In the genomic region with DNA sequence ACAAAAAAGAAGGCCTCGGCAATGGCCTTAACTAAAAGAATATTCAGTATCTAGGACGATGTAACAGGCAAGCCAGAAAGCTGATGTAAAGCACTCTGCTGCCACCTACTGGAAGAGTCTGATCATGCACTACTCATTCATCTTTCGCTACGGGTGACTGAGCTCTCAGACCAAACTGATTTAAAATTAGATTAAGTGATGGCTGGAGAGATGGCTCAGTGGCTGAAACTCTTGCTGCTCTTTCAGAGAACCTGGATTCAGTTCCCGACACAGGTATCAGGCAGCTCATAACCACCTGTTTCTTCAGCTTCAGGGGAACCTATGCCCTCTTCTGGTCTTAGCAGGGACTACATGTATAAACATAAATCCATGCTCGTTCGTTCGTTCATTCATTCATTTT, we compare ENCODE assay signal across 8 mouse cellular contexts. TPM values are rescaled to one million over a fixed set of nuclear protein-coding genes. Genes with fewer than 3 reads are reported as not detected.
A peak's percentile ranks its signal among the peaks of the same experiment; 100 is the strongest.
DNase-seq lines count a peak whose midpoint lies in the region; ATAC-seq and TF ChIP-seq lines count a peak whose summit lies in the region.

No protein-coding gene starts in this region.

- H3K9ac ChIP-seq in MEL (ENCODE audit: control insufficient read depth, low read depth, low read length, poor library complexity, severe bottlenecking) = peak overlapping the region; percentile 34; the same call in 1 of the 2 replicates
- H3K9ac ChIP-seq in forebrain, embryonic 15.5 days (replicated peaks) = no peak overlapping the region

- no peak overlapping the region for H3K27ac ChIP-seq in MEL (ENCODE audit: control insufficient read depth, low read depth, low read length)
- H3K27ac ChIP-seq in forebrain, embryonic 15.5 days (replicated peaks) = no peak overlapping the region
- no peak overlapping the region for H3K27ac ChIP-seq in olfactory bulb, adult 2 months (ENCODE audit: insufficient read depth, low read depth, low read length)

- H3K79me2 ChIP-seq in MEL (ENCODE audit: control insufficient read depth, insufficient read depth, low read length, poor library complexity) = no peaks in the 10 kb centered on the region

- peak overlapping the region; percentile 44 to 70; a peak in 3 of 4 replicates for H3K4me3 ChIP-seq in MEL (ENCODE audit: control insufficient read depth in 1 of 2, insufficient read depth in 1 of 2, low read depth in 2 of 2, low read length in 2 of 2)
- H3K4me3 ChIP-seq in forebrain, embryonic 15.5 days = 0 out of 2 replicates have a peak overlapping the region, but pooled peaks have one; percentile 15
- peak overlapping the region; percentile 18 for H3K4me3 ChIP-seq in lung, adult 2 months (replicated peaks; ENCODE audit: extremely low read depth, low read depth, low read length)
- no peak overlapping the region for H3K4me3 ChIP-seq in olfactory bulb, adult 2 months (ENCODE audit: insufficient read depth, low read depth, low read length)

- TF ChIP-seq RAD21 in MEL (IDR thresholded peaks at IDR 0.05; ENCODE audit: low read depth, low read length) = peak; percentile 84

- intact Hi-C loops in heart, postnatal 14 days (cut with DNase I) = loop anchor here (1.0 to 5.0 kb wide), 4 partner anchors 227 to 559 kb away; no protein-coding TSS in a partner anchor

- TF ChIP-seq CTCF in MEL (IDR thresholded peaks at IDR 0.05 in 2 of 3, conservative IDR thresholded peaks at IDR 0.05 in 1 of 3; ENCODE audit: control insufficient read depth in 1 of 3, insufficient read depth in 1 of 3, low read depth in 2 of 3, low read length in 3 of 3, poor library complexity in 1 of 3, severe bottlenecking in 1 of 3) = peak; percentile 62 to 81 (median 79)
- peak; percentile 42 for TF ChIP-seq CTCF in lung, adult 2 months (IDR thresholded peaks at IDR 0.05; ENCODE audit: insufficient read depth, low read length)
- peak; percentile 73; the same call in 1 of the 2 replicates for TF ChIP-seq CTCF in olfactory bulb, adult 2 months (IDR thresholded peaks at IDR 0.05; ENCODE audit: insufficient read depth, low read depth, low read length)

- ATAC-seq in forebrain, embryonic 15.5 days (replicated peaks) = peak; percentile 63

- H3K36me3 ChIP-seq in MEL (ENCODE audit: control insufficient read depth in 1 of 2, insufficient read depth in 2 of 2, low read length in 2 of 2) = peaks cover 2 to 6% of the 10 kb centered on the region in 2 experiments; a peak in 3 of 4 replicates
- peaks cover 13% of the 10 kb centered on the region for H3K36me3 ChIP-seq in forebrain, embryonic 15.5 days

- no peak for TF ChIP-seq POLR2A in MEL (IDR thresholded peaks at IDR 0.05; ENCODE audit: control insufficient read depth in 1 of 2, insufficient read depth in 1 of 2, low read depth in 1 of 2, low read length in 2 of 2, poor library complexity in 1 of 2)
- no peak for TF ChIP-seq POLR2A in lung, adult 2 months (IDR thresholded peaks at IDR 0.05; ENCODE audit: borderline replicate concordance, extremely low read depth, low read depth, low read length)
- TF ChIP-seq POLR2A in olfactory bulb, adult 2 months (IDR thresholded peaks at IDR 0.05; ENCODE audit: insufficient read depth, low read depth, low read length) = no peak

- no peaks in the 10 kb centered on the region for H3K9me3 ChIP-seq in MEL (replicated peaks; ENCODE audit: insufficient read depth, low read length)
- H3K9me3 ChIP-seq in forebrain, embryonic 15.5 days = no peaks in the 10 kb centered on the region

- TF ChIP-seq EP300 in MEL (IDR thresholded peaks at IDR 0.05; ENCODE audit: low read depth in 1 of 2, low read length in 2 of 2) = no peak

- WGBS in forebrain, embryonic 15.5 days = 13% methylated on average over 8 of the region's 8 CpGs
- WGBS in lung, adult 2 months = 5% methylated on average over 8 of the region's 8 CpGs
- 5% methylated on average over 8 of the region's 8 CpGs for WGBS in olfactory bulb, adult 2 months

- peaks cover 1 to 7% of the 10 kb centered on the region in 2 experiments for H3K4me1 ChIP-seq in MEL (ENCODE audit: control insufficient read depth in 1 of 2, insufficient read depth in 2 of 2, low read length in 2 of 2)
- no peaks in the 10 kb centered on the region for H3K4me1 ChIP-seq in forebrain, embryonic 15.5 days
- peaks cover 13% of the 10 kb centered on the region; the same call in 1 of the 2 replicates for H3K4me1 ChIP-seq in lung, adult 2 months (ENCODE audit: control insufficient read depth, insufficient read depth, low read length)
- H3K4me1 ChIP-seq in olfactory bulb, adult 2 months (ENCODE audit: control insufficient read depth, insufficient read depth, low read length) = peaks cover 10% of the 10 kb centered on the region; the same call in 1 of the 2 replicates

- H3K4me2 ChIP-seq in forebrain, embryonic 15.5 days (replicated peaks) = no peak overlapping the region

- no peaks in the 10 kb centered on the region for H3K27me3 ChIP-seq in MEL (ENCODE audit: control insufficient read depth in 1 of 2, insufficient read depth in 2 of 2, low read length in 2 of 2)
- H3K27me3 ChIP-seq in forebrain, embryonic 15.5 days = no peaks in the 10 kb centered on the region

- peak; percentile 83 for DNase-seq in MEL (ENCODE audit: low read depth, low spot score)
- peak; percentile 53 for DNase-seq in cerebellum, adult 11-12 months
- peak; percentile 73 to 87 for DNase-seq in heart, postnatal 14 days
- DNase-seq in layer of hippocampus, adult 18-20 months (ENCODE audit: low spot score in 2 of 2) = peak; percentile 79 to 91
- DNase-seq in lung, adult 2 months = peak; percentile 68
- DNase-seq in thymus, postnatal 0 days (ENCODE audit: low spot score) = peak; percentile 75

TF ChIP-seq in MEL, 35 proteins besides CTCF, POLR2A, EP300 and RAD21:
- TF ChIP-seq NELFE (IDR thresholded peaks at IDR 0.05; ENCODE audit: low read depth, low read length) = no peak
- peak; percentile 48 for TF ChIP-seq ZC3H11A (IDR thresholded peaks at IDR 0.05; ENCODE audit: low read depth, low read length)
- TF ChIP-seq ZKSCAN1 (IDR thresholded peaks at IDR 0.05; ENCODE audit: low read depth, low read length) = no peak
- TF ChIP-seq POLR2AphosphoS5 (IDR thresholded peaks at IDR 0.05; ENCODE audit: borderline replicate concordance, low read depth, low read length) = no peak
- peak; percentile 60 for TF ChIP-seq SMC3 (IDR thresholded peaks at IDR 0.05; ENCODE audit: low read depth, low read length)
- no peak for TF ChIP-seq GATA1 (IDR thresholded peaks at IDR 0.05; ENCODE audit: low read depth, low read length)
- TF ChIP-seq POLR2AphosphoS2 (IDR thresholded peaks at IDR 0.05; ENCODE audit: low read length) = no peak
TF ChIP-seq in MEL: peak in this region for 2.

RNA-seq across cellular contexts. Expression of a gene that starts 27.8 kb away (rescaled TPM):
- 6.8 and 7.1 TPM in 2 replicates for total RNA-seq in MEL (2012; rRNA removed)
- 10 to 100 TPM in 1 of 2 experiments, not detected in 1; 12.5 TPM for polyA plus RNA-seq in MEL (2012; ENCODE audit: insufficient read depth in 1 of 2, insufficient read length in 2 of 2, low read depth in 1 of 2, low replicate concordance in 2 of 2, missing spikeins in 1 of 2)
- polyA plus RNA-seq in forebrain, embryonic 15.5 days (2015; fragmentation: Nextera tagmentation; extraction: Ambion mirVana) = 18.9 and 20.0 TPM in 2 replicates
- 10 to 100 TPM in 1 of 2 experiments, 1 to 10 TPM in 1; 9.7 to 11.0 TPM for total RNA-seq in heart, postnatal 14 days (2021)
- total RNA-seq in layer of hippocampus, adult 18-20 months (2021) = 10 to 100 TPM; 17.3 to 19.9 TPM
- 3.0 and 4.1 TPM in 2 replicates for polyA plus RNA-seq in lung, adult 2 months (2012; rRNA removed)
- polyA plus RNA-seq in olfactory bulb, adult 2 months (2012; ENCODE audit: insufficient read depth, insufficient read length, low replicate concordance, missing spikeins) = not detected in 2 replicates
- polyA plus RNA-seq in thymus, postnatal 0 days (2015; fragmentation: Nextera tagmentation; extraction: Ambion mirVana) = 9.5 and 9.8 TPM in 2 replicates

RNA-seq across cellular contexts. Expression of a gene that starts 28.1 kb away (rescaled TPM):
- total RNA-seq in MEL (2012; rRNA removed) = 6.9 and 9.1 TPM in 2 replicates
- polyA plus RNA-seq in MEL (2012; ENCODE audit: insufficient read depth in 1 of 2, insufficient read length in 2 of 2, low read depth in 1 of 2, low replicate concordance in 2 of 2, missing spikeins in 1 of 2) = 10 to 100 TPM in 1 of 2 experiments, not detected in 1; 14.5 TPM
- polyA plus RNA-seq in forebrain, embryonic 15.5 days (2015; fragmentation: Nextera tagmentation; extraction: Ambion mirVana) = 21.4 and 24.1 TPM in 2 replicates
- total RNA-seq in heart, postnatal 14 days (2021) = 1 to 10 TPM; 2.8 to 3.4 TPM
- total RNA-seq in layer of hippocampus, adult 18-20 months (2021) = 10 to 100 TPM in 1 of 2 experiments, 1 to 10 TPM in 1; 8.9 to 10.4 TPM
- polyA plus RNA-seq in lung, adult 2 months (2012; rRNA removed) = 5.5 and 7.3 TPM in 2 replicates
- polyA plus RNA-seq in olfactory bulb, adult 2 months (2012; ENCODE audit: insufficient read depth, insufficient read length, low replicate concordance, missing spikeins) = not detected in 2 replicates
- 10.3 and 11.1 TPM in 2 replicates for polyA plus RNA-seq in thymus, postnatal 0 days (2015; fragmentation: Nextera tagmentation; extraction: Ambion mirVana)
